Mouse (Mus musculus) adrenal gland, postnatal 36 days (tissue): ENCODE measurements around the gene Aicda. TPM values are rescaled to one million over a fixed set of nuclear protein-coding genes. Genes with fewer than 3 reads are reported as not detected.
"Not testable (repeated sequence)": the region's sequence is repeated elsewhere in the genome, so short reads cannot be mapped to it uniquely, and the experiment has no call there.

Experiments
- DNase-seq, 2 experiments: peaks; one replicate each; pipeline ENCODE4 v3.0.0; 2021; ENCODE audit warnings: mixed read lengths in 1 of 2
- total RNA-seq, 2 experiments: library from RNA; stranded (reverse); gene quantifications; 2 replicates each; pipeline ENCODE4 v1.2.3; 2021

Aicda gene
- total RNA-seq, 2 experiments from 2014 or later, result not detected

- DNase-seq, result no peak
Measured at GRCm38 (mm10) chr6:122554102-122554501, 501 bp downstream of the Aicda start.

- DNase-seq, result no peak
Measured at GRCm38 (mm10) chr6:122555266-122555665, 1.7 kb downstream of the Aicda start.

GRCm38 (mm10) chr6:122556959-122557561, 3.5 kb downstream of the Aicda start:
- DNase-seq, result peak; percentile 48 to 73

- peak; percentile 64 to 68 for DNase-seq
Measured at GRCm38 (mm10) chr6:122560427-122560826, 6.8 kb downstream of the Aicda start.

- no peak for DNase-seq
Measured at GRCm38 (mm10) chr6:122561005-122561404, 7.4 kb downstream of the Aicda start.

- peak; percentile 39 to 47 for DNase-seq
Measured at GRCm38 (mm10) chr6:122562463-122562862, 8.9 kb downstream of the Aicda start.

GRCm38 (mm10) chr6:122565070-122565784, 11.6 kb downstream of the Aicda start:
- DNase-seq, result no peak

GRCm38 (mm10) chr6:122569113-122569512, 15.5 kb downstream of the Aicda start:
- no peak for DNase-seq

- no peak for DNase-seq
Measured at GRCm38 (mm10) chr6:122569762-122570161, 16.2 kb downstream of the Aicda start.

GRCm38 (mm10) chr6:122570695-122571616, 17.4 kb downstream of the Aicda start:
- no peak for DNase-seq

GRCm38 (mm10) chr6:122571617-122571959, 18.0 kb downstream of the Aicda start:
- no peak for DNase-seq

GRCm38 (mm10) chr6:122575037-122575436, 21.4 kb downstream of the Aicda start:
- DNase-seq, result not testable (repeated sequence)

- no peak for DNase-seq
Measured at GRCm38 (mm10) chr6:122577030-122577429, 23.4 kb downstream of the Aicda start.

GRCm38 (mm10) chr6:122579086-122579485, 25.5 kb downstream of the Aicda start:
- DNase-seq, result peak; percentile 44 to 49

GRCm38 (mm10) chr6:122591027-122591758, 37.6 kb downstream of the Aicda start:
- DNase-seq, result no peak

- no peak for DNase-seq
Measured at GRCm38 (mm10) chr6:122592905-122593304, 39.3 kb downstream of the Aicda start.

- peak; percentile 32 to 50 for DNase-seq
Measured at GRCm38 (mm10) chr6:122595637-122596036, 42.0 kb downstream of the Aicda start.

GRCm38 (mm10) chr6:122596608-122597007, 43.0 kb downstream of the Aicda start:
- no peak for DNase-seq

- DNase-seq, result no peak
Measured at GRCm38 (mm10) chr6:122598014-122598413, 44.4 kb downstream of the Aicda start.

GRCm38 (mm10) chr6:122598436-122598835, 44.8 kb downstream of the Aicda start:
- no peak for DNase-seq

GRCm38 (mm10) chr6:122599054-122599737, 45.6 kb downstream of the Aicda start:
- DNase-seq, result no peak
